Mouse (Mus musculus) brain, adult 2 months (tissue): ENCODE results near the gene Chrnd.

Experiments
- DNase-seq: peaks from one replicate; pipeline ENCODE4 v3.0.0; 2011; ENCODE audit warnings: low read depth, low spot score

Gene Chrnd

DNA sequence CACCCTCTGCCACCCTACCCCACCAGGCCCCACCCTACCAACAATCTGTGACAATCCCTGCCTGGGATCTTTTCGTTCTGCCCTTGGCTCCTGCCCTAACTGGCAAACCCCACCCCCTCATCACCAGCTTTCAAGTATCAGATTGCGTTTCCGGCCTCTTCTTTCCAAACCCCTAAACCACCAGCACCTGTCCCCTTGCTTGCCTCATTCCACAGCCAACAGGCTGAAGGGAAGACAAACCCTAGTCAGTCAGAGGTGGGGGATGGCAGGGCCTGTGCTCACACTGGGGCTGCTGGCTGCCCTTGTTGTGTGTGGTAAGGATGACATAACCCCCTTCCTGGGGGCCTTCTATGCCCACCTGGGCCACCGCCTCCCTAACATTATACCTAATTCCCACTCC is at the start of gene Chrnd:
Gene Chrnd (plus strand): TSS at position 179 of the 400 bp plus-strand sequence.
- no peak for DNase-seq

DNA sequence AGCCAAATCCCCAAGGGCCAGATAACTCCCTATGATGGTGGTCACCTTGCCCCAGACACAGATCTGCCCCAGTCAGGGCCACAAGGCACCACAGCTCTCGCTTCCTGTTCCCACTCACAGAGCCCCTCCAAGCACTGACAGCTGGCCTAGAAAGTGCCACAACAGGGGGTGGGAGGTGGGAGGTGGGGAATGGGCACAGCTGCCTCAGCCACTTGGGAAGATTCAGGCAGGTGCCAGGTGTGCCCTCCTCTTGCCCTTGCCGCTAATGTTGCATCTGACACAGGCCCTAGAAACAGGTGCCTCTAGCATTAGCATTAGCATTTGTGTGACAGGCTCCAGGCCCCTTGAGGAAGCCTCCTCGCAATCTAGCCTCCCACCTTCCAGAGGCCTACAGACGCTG is 48.9 kb upstream of the Chrnd start:
- no peak for DNase-seq

DNA sequence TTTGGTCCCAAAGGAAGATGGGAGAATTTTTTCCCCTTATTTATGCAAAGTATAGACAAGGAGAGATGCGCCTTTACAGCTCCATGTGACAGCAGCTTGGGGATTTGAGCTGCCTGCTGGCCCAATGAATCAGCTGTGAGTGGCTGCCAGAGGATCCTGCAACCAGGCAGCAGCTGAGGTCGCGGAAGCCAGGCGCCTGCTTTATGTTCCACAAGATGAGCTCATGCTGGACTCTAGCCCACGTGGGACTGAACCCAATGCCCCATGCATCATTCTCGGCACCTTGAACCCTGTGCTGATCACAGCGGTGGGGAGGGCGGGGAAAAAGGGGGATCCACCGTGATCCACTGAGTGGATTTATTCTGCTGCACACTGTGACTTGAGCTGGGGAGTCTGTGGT is 48.0 kb upstream of the Chrnd start:
- DNase-seq, result peak; percentile 56

DNA sequence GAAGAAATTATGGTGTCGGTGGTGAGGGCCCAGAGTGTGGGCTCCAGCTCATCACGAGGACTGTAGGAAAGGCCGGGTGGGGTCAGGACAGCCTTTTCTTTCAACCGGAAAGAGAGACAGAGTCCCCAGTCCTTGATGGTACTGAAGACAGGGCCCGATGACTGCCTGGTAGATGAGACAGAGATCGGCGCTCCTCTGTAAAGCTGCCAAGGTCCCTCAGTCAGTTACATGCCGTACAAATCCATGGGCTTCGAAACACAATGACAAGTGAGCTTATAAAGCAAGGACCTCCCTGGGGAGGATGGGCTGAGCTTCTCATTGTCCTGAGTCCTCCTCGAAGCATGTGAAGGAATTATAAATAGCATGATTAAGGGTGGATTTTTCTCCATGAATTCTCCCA is 47.3 kb upstream of the Chrnd start:
- no peak for DNase-seq

DNA sequence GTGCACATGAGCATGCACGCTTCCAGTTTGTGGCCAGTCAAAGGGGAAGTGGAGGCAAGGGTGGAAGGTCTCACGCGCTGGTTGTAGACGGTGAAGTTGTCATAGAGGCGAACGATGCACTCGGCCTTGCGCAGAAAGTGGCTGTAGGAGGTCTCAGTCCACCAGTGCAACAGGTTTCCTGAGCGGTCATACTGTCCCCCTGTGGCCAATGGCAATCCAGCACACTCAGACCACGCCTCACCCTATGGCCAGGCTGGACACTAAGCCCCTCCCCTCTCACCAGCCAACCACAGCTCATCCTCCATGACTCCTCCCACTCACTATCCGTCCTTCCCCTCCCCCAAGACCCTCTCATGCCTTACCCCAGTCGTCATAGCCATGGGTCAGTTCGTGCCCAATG is 41.0 kb upstream of the Chrnd start:
- no peak for DNase-seq

DNA sequence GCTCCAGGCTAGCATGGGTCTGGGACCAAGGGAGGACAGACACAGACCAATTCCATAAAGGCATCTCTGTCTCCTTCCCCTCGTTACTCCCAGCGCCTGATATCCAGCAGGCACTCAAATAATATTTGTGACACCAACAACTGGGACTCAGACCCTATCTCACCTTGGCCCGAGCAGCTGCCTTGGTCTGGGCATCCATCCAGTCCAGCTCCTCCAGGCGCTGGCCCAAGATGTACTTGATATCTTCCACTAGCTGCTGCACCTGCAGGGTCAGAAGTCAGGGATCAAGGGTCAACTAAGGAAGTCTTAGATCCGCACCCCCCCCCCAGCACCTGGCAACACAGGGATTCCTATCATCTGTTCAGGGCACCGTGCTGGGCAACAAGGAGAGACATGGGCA is 39.1 kb upstream of the Chrnd start:
- no peak for DNase-seq

DNA sequence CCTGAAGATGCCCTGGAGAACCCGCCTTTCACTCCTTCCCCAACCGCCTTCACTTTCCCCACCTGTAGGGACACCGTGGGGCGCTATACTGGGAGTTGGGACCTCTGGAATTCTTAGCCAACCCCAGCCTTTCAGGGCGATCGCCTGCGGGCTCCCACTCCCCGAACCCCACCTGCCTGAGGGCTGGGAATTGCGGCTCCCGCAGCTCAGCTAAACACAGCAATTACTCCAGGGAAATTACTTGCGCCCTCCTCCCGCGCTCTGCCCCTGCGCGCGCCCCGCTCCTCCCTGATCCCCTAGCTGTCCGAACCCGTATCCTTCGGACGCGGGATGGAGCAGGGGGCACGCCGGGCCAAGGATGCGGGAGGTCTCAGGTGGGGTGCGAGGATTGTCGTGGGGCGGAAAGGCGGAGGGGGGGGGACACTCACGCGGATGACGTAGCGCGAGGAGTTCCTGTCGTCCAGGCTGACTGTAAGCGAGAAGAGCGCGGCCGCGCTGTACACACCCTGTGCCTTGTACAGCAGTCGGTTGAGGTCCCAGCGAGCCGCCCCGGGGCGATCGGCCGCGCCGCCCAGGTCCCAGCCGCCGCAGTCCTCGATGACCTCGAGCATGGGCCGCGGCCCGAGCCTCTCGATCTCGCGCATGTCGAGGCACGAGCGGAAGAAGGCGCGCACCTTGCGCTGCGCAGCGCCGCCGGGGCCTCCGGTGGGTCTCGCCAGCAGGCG is 36.5 kb upstream of the Chrnd start:
- no peak for DNase-seq

DNA sequence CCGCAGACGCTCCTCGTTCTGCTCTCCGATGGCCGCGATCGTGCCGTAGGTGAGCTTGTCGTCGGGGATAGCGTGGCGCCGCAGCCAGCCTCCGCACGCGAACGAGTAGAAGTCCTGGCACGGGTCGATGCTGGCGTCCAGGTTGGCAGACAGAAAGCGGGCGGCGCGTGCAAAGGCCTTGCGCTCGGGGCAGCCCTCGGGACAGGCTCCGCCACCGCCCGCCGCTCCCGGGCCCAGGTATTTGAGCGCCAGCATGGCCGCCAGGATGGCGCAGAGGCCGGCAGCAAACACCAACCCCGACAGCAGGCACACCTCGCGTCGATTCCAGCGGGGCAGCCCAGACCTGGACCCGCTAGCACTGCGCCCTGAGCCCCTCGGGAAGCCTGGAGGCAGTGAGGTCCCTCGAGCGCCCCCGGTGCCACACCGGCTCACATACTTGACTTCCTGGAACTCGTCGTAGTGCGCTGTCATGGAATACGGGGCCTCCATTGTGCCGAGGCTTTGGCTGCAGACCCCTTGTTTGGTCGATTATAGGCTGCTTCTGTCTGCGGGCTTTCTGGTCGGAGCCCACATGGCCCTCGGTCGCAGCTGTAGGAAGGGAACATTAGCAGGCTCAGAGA is 35.8 kb upstream of the Chrnd start:
- DNase-seq, result no peak

DNA sequence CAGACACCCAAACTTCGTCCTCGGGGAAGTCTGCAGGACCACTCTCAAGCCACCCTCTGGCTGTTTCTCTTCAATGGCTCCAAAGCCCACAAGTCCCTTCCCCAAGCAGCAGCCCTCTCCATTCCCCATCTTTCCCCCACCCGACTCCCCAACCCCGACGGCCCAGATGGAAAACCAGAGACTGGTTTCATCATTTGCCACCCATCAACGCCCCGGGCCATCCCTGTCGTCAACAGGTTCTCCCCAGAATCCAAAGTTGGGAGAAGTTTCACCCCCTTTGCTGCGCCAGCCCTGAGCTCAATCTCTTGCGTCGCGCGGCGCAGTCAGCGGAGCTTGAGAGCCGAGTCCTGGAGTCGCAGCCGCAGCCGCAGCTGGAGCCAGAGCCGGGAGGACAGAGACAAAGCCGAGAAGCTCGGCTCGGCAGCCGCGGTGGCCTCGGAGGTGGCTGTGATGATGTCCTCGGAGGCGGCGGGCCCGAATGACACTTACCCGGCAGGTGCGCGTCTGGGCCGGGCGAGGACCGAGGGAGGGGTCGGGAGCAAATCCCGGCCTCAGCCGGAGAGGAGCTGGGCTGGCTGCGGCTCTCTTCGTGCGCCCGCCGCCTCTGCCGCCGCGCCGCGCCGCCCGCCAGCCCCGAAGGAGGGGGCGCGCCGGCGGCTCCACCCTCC is 34.7 kb upstream of the Chrnd start:
- DNase-seq, result peak; percentile 40

DNA sequence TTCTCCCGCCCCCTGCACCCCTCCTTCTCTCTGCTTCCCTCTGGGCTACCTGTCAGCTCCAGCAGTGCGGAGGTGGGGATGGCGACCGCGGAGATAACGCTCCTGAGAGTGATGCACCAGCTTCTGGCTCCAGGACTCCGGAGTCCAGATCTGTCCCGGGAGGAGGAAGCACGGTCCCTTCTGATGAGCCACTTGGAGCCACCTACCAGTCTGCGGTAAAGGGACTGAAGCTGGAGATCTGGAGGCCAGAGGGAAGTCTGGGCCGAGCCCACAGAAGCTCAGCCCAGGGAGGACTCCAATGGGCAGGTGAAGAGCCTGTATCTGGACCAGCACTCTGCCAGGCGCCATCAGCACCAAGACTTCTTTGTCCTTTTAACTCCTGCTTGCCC is 34.2 kb upstream of the Chrnd start, which contains the start of gene Ecel1:
Gene Ecel1 (minus strand): TSS at position 323 of the 389 bp plus-strand sequence.
- DNase-seq, result peak; percentile 15

DNA sequence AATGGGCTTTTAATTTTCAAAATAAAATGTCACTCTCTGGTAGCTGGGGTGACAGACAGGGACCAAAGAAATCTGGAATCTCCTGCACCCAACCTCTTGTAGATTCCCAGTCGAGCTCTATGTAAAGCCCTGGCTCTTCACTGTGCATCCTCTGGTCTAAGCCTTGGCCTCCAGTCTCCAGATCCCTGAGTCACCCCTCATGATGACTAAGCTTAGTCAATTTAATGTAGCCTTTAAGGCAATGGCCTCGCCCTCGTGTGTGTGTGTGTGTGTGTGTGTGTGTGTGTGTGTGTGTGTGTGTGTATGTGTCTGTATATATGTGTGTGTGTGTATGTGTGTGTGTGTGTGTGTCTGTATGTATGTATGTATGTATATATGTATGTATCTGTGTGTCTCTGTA is 31.0 kb upstream of the Chrnd start:
- no peak for DNase-seq

DNA sequence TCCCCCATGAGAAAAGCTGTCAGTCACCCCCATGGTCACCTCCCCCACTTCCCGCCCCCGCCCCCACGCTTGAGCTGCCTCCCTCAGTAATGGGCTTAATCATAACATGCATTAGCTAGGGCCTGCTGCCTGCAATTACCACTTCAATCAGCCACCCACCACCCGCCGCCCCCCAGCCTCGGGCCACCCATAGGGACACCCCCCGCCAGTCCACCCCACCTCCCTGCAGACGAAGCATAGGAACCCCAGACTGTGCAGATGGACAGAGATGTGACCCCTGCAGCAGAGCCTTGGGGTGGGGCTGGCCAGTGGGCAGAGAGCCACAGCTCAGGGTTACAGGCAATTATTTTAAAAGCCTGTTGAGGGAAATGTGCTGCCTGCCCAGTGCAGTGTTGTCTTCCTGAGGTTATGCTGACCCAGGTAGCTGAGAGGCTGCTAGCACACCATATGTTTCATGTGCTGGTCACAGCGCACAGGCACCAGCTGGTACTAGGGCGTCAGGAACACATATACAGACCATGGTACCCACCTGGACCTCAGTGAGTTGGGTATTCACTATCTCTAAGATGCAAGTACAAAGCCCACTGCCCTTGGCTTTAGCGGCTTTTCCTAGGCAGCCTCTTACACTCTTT is 26.1 kb upstream of the Chrnd start:
- DNase-seq, result no peak

DNA sequence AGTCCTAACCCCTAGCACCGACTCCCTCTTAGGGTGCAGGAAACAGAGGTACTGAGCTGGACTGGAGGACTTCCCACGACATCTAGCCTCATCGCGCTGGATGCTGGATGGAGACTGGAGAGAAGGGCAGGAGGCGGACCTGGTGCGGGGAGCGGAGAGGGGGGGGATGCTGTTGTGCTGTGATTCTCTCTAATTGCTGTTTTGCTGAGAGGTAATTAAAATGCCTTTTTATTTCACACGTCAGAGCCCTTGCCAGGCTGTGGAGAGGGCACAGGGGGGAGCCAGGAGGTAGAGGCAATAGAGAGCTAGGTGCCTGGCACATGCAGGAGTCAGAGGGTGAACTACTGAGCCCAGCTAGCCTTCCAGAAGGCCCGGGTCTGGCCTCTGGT is 25.6 kb upstream of the Chrnd start:
- no peak for DNase-seq

DNA sequence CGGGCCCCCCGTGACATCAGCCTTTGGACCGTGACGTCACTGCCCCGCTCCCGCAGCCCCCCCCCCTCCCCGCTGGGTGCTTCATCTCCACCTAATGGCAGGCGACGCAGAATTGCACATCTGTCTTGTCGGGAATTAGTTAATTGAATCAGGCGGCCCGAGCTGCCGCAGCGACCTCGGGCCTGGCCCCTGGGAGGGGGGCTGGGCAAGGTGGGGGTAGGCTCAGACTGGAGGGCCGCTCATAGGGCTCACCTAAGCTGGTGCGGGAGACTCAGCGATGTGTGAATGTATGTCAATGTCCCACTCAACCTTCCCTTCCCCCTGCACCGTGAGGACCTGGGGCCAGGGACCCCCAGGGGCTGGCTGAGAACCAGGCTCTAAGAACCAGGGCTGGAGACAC is 19.9 kb upstream of the Chrnd start:
- DNase-seq, result no peak

DNA sequence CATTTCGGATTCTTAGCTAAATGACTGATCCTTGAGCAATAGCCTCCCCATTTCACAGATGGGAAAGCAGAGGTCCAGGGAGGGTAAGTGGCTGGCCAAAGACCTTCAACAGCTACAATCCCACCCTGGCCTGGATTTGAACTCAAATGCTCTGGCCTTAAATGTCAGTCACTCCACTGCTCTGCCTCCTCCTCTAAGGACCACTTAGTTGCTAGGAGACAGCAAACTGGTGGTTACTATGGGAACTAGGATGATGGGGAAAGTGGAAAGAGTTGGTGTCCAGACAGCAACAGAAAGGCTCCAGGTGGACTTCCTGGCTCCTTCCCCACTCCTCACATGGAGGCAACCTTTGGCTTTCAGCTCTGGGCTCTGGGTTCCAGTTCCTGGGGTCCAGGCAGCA is 19.1 kb upstream of the Chrnd start:
- DNase-seq, result peak; percentile 42

DNA sequence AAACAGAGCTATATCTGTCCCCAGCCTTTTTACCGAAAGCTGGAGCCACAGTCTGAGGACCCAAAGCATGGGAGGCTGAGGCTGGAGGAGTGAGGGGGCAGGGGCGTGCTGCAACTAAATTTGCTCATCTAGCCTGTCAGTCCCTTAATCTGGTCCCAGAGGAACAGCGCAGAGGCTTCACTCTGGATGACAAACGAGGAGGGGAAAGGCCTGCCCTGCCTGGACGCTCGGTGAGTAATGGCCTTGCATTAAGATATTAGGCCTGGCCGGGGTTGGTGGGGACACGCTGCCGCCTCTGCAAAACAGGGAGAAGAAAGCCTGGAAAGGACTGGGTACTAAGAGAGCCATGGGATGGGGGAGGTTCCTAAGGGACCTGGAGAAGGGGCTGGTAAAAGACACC is 18.1 kb upstream of the Chrnd start:
- no peak for DNase-seq

DNA sequence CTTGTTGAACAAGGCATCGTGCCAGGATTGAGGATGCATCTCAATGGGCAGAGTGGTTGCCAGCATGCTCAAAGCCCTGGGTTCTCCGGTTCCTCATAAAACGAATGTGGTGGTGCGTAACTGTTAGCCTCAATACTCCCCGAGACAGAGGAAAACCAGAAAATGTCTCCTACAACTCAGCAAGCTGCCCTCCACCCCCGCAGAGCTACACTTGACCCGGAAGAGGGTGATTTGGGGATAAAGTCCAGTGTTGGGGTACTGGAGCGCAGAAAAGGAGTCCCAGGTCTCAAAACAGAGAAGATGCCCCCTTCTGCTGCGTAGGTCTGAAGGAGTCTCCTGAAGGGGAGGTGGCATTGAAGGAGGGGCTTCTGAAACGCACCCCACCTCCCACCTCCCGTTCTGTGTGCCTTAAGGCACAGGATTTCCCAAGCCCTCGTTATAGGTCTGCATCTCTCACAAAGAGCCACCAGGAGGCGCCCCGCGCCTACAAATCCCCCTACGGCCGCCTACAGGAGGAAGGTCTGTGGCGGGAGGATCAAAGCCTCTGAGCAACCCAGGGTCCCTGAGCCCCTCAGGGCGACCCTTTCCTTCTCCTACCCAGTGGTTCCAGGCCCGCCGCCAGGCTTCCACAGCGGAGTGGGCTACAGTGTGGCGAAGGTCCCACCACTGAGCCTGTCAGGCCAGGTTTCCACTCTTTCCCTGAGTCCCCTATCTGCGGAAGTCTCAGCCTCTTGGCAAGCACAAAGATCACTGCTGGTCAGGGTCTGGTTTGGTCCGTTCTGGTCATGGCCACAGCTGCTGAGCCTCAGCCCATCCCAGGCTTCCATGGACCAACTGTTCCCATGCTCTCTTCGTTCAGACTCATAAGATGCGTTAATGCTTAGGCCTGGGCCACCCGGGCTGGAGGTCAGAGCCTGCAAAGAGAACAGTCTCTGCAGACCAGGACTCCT is 16.1 kb upstream of the Chrnd start:
- DNase-seq, result peak; percentile 58

DNA sequence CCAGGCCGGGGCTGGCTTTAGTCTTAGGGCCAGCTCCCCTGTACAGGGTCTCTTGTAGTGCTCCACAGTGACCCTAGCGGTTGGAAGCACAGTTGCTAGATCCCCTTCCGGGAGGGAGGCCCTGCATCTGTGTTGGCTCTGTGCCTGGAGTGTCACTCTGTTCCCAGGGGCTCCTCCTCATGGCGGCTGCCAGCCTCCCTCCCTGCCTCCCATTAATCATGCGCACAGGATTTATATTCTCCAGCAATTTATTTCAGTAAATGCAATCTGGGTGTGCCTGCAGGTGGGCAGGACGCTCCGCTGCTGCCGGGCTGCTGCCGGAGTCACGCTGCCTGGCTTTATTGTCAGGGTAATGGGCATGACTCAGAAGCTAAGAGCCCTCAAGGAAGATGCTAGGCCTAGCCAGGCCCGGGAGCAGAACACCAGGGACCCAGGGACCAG is 14.5 kb upstream of the Chrnd start:
- peak; percentile 85 for DNase-seq

DNA sequence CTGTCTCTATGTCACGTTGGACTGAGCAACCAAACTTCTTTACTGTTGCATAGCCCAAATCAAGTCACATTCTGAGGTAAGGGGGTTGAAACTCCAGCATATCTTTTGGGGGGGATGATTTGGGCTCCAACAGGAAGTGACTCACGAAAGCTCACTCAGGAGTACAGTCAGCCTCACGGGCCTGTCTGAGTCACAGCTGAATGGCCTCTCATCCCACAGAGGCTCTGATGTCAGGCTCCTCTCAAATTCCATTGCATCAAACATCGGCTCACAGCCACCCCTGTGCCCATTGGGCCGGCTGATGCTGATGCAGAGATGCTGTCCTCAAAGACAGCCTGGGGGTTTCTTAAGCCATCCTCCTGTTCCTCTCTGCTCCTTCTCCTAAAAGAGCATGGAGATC is 9.5 kb upstream of the Chrnd start:
- DNase-seq, result peak; percentile 81

DNA sequence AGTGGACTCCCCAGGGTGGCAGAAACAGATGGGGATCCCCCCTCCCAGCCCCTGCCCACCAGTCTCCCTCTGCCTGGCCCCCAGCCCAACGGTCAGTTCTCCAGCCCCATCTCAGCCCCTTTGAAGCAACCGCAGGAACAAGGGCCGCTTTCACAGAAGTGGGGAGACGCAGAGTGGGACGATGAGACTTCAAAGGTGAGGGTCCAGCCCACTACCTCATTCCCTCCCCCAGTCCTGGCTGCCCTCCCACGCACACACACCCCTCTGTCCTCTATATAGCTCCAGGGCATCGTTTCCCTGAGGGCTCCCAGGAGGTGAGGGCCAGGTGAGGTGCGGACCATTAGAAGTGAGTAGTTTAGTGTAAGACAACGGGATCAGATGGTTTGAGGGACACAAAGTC is 7.4 kb upstream of the Chrnd start, which contains the start of gene Prss56:
Gene Prss56 (plus strand): TSS at position 301 of the 400 bp plus-strand sequence.
- no peak for DNase-seq
